In the genomic region with DNA sequence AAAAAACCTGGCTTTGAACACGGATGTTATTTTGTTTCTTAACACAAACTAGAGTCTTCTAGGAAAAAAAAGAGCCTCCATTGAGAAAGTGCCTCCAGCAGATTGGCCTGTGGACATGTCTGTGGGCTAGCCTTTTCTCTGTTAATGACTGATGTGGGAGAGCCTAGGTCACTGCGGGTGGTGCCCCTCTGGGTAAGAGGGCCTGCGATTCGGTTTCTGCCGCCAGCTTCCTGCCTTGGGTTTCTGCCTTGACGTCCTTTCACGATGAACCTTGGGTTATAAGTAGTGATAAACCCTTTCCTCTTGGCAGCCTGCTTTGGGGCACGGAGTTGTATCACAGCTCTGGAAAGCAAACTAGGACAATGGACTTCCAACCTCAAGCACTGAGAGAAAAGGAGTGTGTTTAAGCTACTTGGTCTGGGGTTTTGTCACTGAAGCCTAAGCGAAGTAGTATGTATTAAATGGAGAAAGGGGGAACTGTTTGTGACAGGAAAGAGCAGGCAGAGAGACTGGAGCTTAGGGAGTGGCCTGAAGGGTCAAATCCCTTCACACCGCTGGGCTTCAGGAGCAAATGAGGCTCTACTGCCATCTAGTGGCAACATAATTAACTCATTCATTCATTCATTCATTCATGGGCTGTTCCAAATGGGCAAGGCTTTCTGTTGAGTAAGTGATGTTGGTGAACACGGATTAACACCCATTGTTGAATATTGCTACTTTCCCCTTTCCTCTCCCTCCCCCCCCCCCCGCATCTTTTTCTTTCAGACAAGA, we compare ENCODE assay signal across 12 mouse cellular contexts. TPM values are rescaled to one million over a fixed set of nuclear protein-coding genes. Genes with fewer than 3 reads are reported as not detected.
DNase-seq lines count a peak whose midpoint lies in the region; ATAC-seq and TF ChIP-seq lines count a peak whose summit lies in the region.
"Had no signal": no experiment of that assay in that cellular context is flagged by ENCODE, and none has a peak within 500 bp of the region (broad histone marks: within the 10 kb centered on the region; RNA-seq: fewer than 3 reads in every experiment).

No protein-coding gene starts in this region.

- no peak overlapping the region for H3K9ac ChIP-seq in kidney, postnatal 0 days (ENCODE audit: low read depth, low read length)

- H3K27me3 ChIP-seq in kidney, postnatal 0 days (ENCODE audit: insufficient read depth, low read length): no peaks in the 10 kb centered on the region
- 0 out of 2 replicates have a peak, but pooled peaks cover 2% of the 10 kb centered on the region for H3K27me3 ChIP-seq in E14TG2a.4 (ENCODE audit: insufficient read depth, low read length)

- H3K4me2 ChIP-seq in kidney, postnatal 0 days (ENCODE audit: low read length): no peak overlapping the region

- WGBS in kidney, postnatal 0 days: 64% methylated on average over 11 of the region's 12 CpGs

- peak; percentile 74 for DNase-seq in kidney, postnatal 0 days (ENCODE audit: low spot score)
- DNase-seq in kidney, adult 8-10 months: no peak
- peak; percentile 43 for DNase-seq in A20 (ENCODE audit: low read depth, low spot score)
- peak; percentile 47 for DNase-seq in embryo, embryonic 9.5 days (ENCODE audit: extremely low spot score)
- DNase-seq in urinary bladder, postnatal 4 days (ENCODE audit: low spot score in 2 of 2): no peak
- no peak for DNase-seq in adrenal gland, postnatal 36 days
- DNase-seq: layer of hippocampus, postnatal 36 days had no signal

- no peak overlapping the region for H3K27ac ChIP-seq in kidney, postnatal 0 days
- H3K27ac ChIP-seq: hindbrain, embryonic 10.5 days had no signal

- no peaks in the 10 kb centered on the region for H3K9me3 ChIP-seq in kidney, postnatal 0 days (replicated peaks; ENCODE audit: low read length)
- H3K9me3 ChIP-seq in E14TG2a.4 (ENCODE audit: low read length): no peaks in the 10 kb centered on the region
- H3K9me3 ChIP-seq: hindbrain, embryonic 10.5 days; megakaryocyte, embryonic 14.5 days had no signal

- TF ChIP-seq CTCF in kidney, postnatal 0 days (IDR thresholded peaks at IDR 0.05; ENCODE audit: low read depth): peak; percentile 73
- TF ChIP-seq CTCF in E14TG2a.4 (conservative IDR thresholded peaks at IDR 0.05; ENCODE audit: low read length): 0 out of 2 replicates have a peak, but pooled peaks have one; percentile 10

- no peak for ATAC-seq in kidney, postnatal 0 days (replicated peaks; ENCODE audit: low FRiP score, low read depth)
- no peak for ATAC-seq in activated CD4-positive, CD25-positive, alpha-beta regulatory T cell, adult 4 months

- H3K36me3 ChIP-seq in kidney, postnatal 0 days (ENCODE audit: insufficient read depth, low read length): no peaks in the 10 kb centered on the region
- H3K36me3 ChIP-seq in E14TG2a.4 (ENCODE audit: insufficient read depth, low read length): no peaks in the 10 kb centered on the region
- H3K36me3 ChIP-seq: hindbrain, embryonic 10.5 days had no signal

- no peaks in the 10 kb centered on the region; the same call in 1 of the 2 replicates for H3K4me1 ChIP-seq in kidney, postnatal 0 days (replicated peaks; ENCODE audit: insufficient read depth, low read length)
- H3K4me1 ChIP-seq in E14TG2a.4 (replicated peaks; ENCODE audit: low read depth, low read length): peaks cover 20% of the 10 kb centered on the region

- H3K4me3 ChIP-seq in kidney, postnatal 0 days (replicated peaks; ENCODE audit: low read depth, low read length): no peak overlapping the region
- H3K4me3 ChIP-seq in E14TG2a.4 (replicated peaks; ENCODE audit: low read length): no peak overlapping the region
- H3K4me3 ChIP-seq: erythroblast, embryonic 14.5 days; hindbrain, embryonic 10.5 days; megakaryocyte, embryonic 14.5 days had no signal

RNA-seq across cellular contexts. Expression of gene Lta4h, which starts 23.9 kb away (rescaled TPM):
- 104 and 119 TPM in 2 replicates for polyA plus RNA-seq in kidney, postnatal 0 days (2015; fragmentation: Nextera tagmentation; extraction: Ambion mirVana)
- 10 to 100 TPM; 59.8 to 61.4 TPM for total RNA-seq in adrenal gland, postnatal 36 days (2021)
- 100 to 1,000 TPM; 159 to 218 TPM for polyA plus RNA-seq in activated CD4-positive, CD25-positive, alpha-beta regulatory T cell, adult 4 months (2017; shearing (Covaris generic))

RNA-seq across cellular contexts. Expression of gene Hal, which starts 59.2 kb away (rescaled TPM):
- not detected in 2 replicates for polyA plus RNA-seq in kidney, postnatal 0 days (2015; fragmentation: Nextera tagmentation; extraction: Ambion mirVana)
- total RNA-seq in adrenal gland, postnatal 36 days (2021): under 1 TPM; 0.23 to 0.63 TPM
- 1 to 10 TPM in 1 of 2 experiments, not detected in 1; 1.5 TPM for polyA plus RNA-seq in activated CD4-positive, CD25-positive, alpha-beta regulatory T cell, adult 4 months (2017; shearing (Covaris generic))
- polyA plus RNA-seq: erythroblast, embryonic 14.5 days had no signal

Comparison
In these comparisons a context has a peak if more than half of its experiments do, and no peak if none do; other contexts are left out.
1. DNase-seq: peak in kidney, postnatal 0 days (single experiment), A20 (single experiment) and embryo, embryonic 9.5 days (single experiment); none in kidney, adult 8-10 months (0 of 2), urinary bladder, postnatal 4 days (0 of 2) and adrenal gland, postnatal 36 days (0 of 2).